Mouse (Mus musculus) heart, postnatal 36 days (tissue): ENCODE measurements around the gene Sec63. TPM values are rescaled to one million over a fixed set of nuclear protein-coding genes. Genes with fewer than 3 reads are reported as not detected.

Experiments used
- DNase-seq, 2 experiments: peaks; one replicate each; pipeline ENCODE4 v3.0.0; 2021 to 2022
- intact Hi-C: fragments of 180-260 bp; cut with DNase I; formaldehyde crosslinking; loops from one replicate; pipeline ENCODE4 v1.15.1; 2025
- total RNA-seq, 2 experiments: library from RNA; stranded (reverse); gene quantifications; 2 replicates each; pipeline ENCODE4 v1.2.3; 2021

Sec63 gene
- total RNA-seq: 10 to 100 TPM; 26.6 to 31.7 TPM

GRCm38 (mm10) chr10:42760999-42761900 is at the start of gene Sec63:
Gene Sec63, plus strand, starts transcription at chr10:42761496.
- intact Hi-C loops: loop anchor here (5.0 kb wide), 1 partner anchor 949 kb away; no protein-coding TSS in a partner anchor
- peak; percentile 98 for DNase-seq

DNA sequence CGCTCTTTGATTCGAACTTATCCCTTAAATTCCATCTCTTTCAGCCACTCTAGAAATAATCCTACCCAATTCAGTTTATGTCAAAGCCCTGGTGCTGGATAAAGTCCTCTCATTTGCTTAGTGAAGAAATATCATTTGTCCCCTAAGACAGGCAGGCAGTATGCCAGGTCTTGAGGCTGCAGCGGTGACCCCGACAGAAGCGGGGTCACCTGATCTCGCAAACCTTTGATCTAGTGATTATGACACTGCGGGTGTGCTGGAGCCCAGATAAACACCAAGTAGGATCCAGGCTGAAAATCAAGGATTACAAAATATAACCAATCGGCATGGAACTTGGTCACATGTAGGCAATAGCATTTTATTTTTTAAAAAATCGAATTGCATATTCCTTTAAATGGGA is 46.6 kb upstream of the Sec63 start:
- no peak for DNase-seq
- intact Hi-C loops: no loop called here

- intact Hi-C loops: no loop called here
- no peak for DNase-seq
These were observed 45.8 kb upstream of the Sec63 start for GRCm38 (mm10) chr10:42715366-42716035.

GRCm38 (mm10) chr10:42722116-42722515 is 39.2 kb upstream of the Sec63 start:
- DNase-seq: no peak
- intact Hi-C loops: no loop called here

DNA sequence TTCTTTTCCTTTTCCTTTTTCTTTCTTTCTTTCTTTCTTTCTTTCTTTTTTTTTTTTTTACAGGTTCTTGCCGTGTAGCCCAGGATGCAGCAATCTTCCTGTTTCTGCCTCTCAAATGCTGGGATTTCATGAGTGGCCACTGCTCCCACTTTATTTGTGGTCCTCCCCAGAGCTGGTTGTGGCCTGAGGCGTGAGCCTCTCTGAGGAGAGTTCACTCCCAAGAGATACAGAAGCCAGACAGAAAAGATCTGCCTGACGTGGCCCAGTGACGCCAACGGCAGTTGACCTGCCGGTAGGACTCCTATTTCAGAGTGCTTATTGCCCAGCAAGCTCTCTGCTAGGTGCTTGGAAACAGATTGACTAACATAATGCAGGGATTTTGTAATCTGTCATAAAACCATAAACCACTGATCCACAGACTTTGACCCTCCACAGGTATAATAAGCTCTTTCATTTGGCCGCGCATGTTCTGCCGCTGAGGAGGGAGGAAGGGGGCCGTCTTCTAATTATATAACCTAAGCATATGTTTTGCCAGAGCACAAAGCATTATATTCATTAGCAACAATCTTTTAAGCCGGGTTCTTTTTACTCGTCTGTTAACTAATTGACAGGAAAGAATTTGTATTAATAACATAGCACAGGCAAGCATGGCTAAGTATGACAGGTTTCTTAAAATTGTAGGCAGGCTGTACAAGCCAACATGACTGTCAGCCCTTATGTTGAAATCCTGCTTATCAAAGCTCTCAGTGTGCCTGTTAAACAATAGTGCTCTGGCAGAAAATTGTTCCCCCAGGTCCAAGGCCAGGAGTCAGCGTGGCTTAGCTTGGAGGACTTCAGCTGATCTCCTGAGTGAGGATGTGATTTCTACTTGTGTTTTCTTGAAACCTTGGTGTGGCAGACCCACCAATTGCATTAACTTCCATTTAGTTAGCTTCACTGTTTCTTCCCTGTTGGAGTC is 37.7 kb upstream of the Sec63 start:
- intact Hi-C loops: no loop called here
- no peak for DNase-seq

GRCm38 (mm10) chr10:42729607-42730006 is 31.7 kb upstream of the Sec63 start:
- no peak for DNase-seq
- intact Hi-C loops: no loop called here

DNA sequence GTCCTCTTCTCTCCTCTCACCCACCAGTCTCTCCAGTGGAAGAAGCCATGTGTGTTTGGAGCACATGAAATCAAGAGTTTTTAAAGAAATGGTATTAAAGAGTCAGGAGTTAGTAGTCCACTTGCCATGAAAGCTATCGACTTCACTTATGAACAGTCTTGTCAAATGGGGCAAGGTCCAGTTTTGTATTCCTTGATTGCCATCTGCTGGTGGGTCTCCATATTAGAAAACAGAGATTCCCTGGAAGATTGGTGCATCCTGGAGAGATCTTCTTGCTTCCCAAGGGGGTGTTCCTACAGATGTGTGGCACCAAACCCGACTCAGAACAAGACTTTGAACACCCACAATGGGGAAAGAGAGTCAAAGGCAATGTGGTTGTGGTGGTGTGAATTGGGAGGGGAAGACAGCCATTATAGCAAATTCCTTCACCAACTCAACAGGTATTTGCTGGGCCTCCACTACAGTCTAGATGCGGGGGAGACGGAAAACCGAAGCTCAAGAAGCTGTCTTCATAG is 26.7 kb upstream of the Sec63 start:
- intact Hi-C loops: loop anchor here (2.0 kb wide), 1 partner anchor 426 kb away; no protein-coding TSS in a partner anchor
- peak in 1 of 2 experiments; percentile 9 for DNase-seq

DNA sequence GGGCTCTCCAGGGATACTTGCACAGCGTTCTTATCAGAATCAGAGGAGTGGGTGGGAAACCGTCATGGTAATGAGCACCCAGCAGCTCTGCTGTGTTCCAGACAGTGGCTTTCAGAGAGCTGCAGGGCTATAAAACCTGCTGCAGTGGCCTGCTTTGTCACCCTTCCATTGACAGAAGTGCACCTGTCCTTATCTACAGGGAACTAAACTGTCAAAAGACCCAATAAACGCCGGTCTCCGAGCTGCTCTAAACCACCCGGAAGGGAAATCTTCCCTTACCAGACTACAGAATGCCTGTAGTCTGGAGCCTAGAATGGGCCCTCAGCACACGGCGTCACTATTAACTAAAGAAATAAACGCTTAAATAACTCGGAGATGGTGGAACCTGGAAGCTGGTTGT is 9.5 kb upstream of the Sec63 start:
- no peak for DNase-seq
- intact Hi-C loops: no loop called here

- intact Hi-C loops: no loop called here
These were observed 7.0 kb upstream of the Sec63 start for GRCm38 (mm10) chr10:42754341-42754740.

GRCm38 (mm10) chr10:42759741-42760140 is 1.6 kb upstream of the Sec63 start:
- no peak for DNase-seq
- intact Hi-C loops: loop anchor here (5.0 kb wide), 1 partner anchor 947 kb away; no protein-coding TSS in a partner anchor

More at GRCm38 (mm10) chr10:42754341-42754740, 7.0 kb upstream of the Sec63 start:
- DNase-seq: no peak

- intact Hi-C loops: loop anchor here (5.0 kb wide), 1 partner anchor 948 kb away; no protein-coding TSS in a partner anchor
- DNase-seq: no peak
These were observed 967 bp upstream of the Sec63 start for GRCm38 (mm10) chr10:42760329-42760728.

DNA sequence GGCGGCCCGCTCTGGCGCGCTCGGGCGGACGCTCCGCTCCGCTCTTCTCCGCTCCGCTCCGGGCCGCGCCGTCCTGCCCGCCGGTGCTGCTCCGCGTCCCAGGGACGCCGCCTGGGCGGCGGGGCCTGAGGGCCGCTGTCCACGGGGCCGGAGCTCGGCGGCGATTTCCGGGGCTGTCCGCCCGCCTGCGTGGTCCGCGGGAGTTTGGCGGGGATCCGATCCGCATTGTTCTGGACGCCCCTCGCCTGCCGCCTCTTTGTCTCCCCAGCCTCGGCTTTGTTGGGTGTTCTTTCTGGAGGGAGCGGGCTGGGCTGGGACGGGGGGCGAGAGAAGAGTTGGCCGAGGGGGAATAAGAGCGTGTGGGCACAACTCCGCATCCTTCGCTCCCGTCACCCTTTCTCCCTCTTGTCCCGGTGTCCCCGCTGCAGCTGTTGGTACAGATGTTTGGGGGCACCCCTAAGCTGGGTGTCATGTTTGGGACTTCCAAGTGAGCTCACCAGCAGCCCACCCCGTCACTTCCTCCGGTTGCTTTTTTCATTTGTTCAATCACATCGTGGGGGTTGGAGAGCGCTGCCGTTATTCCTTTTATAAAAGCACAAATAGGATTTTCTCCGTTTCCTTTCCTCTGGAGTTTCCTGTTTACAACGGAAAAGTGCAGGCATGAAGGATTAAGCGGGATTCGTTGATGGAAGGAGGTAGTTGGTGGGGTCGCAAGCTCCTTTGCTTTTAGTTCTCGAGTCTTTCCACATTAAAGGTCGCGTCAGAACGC is 789 bp downstream of the Sec63 start:
- intact Hi-C loops: loop anchor here (5.0 kb wide), 1 partner anchor 950 kb away; no protein-coding TSS in a partner anchor
- peak in 1 of 2 experiments; percentile 38 for DNase-seq

GRCm38 (mm10) chr10:42762670-42763058 is 1.4 kb downstream of the Sec63 start:
- intact Hi-C loops: loop anchor here (5.0 kb wide), 1 partner anchor 950 kb away; no protein-coding TSS in a partner anchor
- no peak for DNase-seq

- DNase-seq: no peak
- intact Hi-C loops: loop anchor here (5.0 kb wide), 1 partner anchor 951 kb away; no protein-coding TSS in a partner anchor
These were observed 1.9 kb downstream of the Sec63 start for GRCm38 (mm10) chr10:42763246-42763645.

DNA sequence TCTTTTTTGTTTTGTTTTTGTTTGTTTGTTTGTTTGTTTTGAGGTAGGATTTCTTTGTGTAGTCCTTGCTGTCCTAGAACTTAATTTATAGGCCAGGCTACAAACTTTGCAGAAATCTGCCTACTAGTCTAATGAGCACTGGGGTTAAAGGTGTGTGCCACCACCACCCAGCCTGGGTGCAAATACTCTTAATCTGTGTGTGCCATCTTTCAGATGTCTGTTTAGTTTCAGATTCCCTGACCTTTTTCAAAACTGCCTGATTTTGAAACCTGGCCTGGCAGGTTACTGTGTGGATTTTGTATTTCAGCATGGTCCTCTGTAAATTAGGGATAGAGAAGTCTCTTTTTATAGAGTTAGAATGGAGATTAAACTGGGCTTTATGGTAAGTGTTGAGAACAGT is 4.0 kb downstream of the Sec63 start:
- DNase-seq: no peak
- intact Hi-C loops: no loop called here

DNA sequence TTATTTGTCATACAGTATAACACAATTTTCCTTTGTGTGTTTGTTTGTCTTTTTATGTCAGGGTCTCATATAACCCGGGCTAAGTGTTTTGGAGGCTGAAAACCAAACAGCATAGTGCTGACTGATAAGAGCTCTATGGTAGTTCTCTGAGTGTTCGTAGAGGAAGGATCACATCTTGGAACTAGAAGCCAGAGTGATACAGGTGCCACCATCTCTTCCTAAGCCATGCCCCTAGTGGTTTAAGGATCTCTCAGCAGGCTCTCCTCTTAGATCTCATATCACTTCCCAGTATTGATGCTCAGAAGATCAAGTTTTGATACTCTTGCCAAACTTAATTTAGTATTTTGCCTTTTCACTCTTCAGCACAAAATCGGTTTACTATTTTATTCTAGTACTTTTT is 14.2 kb downstream of the Sec63 start:
- intact Hi-C loops: no loop called here
- no peak for DNase-seq

GRCm38 (mm10) chr10:42780753-42781152 is 19.5 kb downstream of the Sec63 start:
- intact Hi-C loops: no loop called here
- no peak for DNase-seq

- intact Hi-C loops: no loop called here
- DNase-seq: no peak
These were observed 20.4 kb downstream of the Sec63 start for GRCm38 (mm10) chr10:42781672-42782071.

DNA sequence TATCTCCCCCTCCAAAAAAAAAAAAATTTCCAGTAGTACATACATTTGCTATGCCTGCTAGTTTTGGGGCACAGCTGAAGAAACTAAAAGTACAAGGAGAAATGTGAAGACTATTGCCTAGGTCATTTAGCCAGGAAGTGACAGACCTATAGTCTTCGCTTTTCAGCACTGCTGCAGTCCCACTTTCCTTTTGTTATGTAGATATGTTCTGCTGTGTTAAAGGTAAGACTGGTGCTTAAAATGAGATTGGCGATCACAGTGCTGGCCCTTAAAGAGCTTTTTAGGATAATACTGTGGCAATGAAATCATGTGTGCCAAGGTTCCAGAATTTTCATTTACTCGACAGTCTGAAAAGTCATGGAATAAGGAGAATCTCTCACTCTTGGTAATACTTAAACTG is 39.6 kb downstream of the Sec63 start:
- DNase-seq: no peak
- intact Hi-C loops: loop anchor here (5.0 kb wide), 1 partner anchor 104 kb away; no protein-coding TSS in a partner anchor
